Mouse (Mus musculus): Measurements from ENCODE around the gene Rps19bp1. TPM values are rescaled to one million over a fixed set of nuclear protein-coding genes. Genes with fewer than 3 reads are reported as not detected.

Rps19bp1 gene
- total RNA-seq, 2 experiments from 2014 or later: 3.8 to 13.8 TPM

DNA sequence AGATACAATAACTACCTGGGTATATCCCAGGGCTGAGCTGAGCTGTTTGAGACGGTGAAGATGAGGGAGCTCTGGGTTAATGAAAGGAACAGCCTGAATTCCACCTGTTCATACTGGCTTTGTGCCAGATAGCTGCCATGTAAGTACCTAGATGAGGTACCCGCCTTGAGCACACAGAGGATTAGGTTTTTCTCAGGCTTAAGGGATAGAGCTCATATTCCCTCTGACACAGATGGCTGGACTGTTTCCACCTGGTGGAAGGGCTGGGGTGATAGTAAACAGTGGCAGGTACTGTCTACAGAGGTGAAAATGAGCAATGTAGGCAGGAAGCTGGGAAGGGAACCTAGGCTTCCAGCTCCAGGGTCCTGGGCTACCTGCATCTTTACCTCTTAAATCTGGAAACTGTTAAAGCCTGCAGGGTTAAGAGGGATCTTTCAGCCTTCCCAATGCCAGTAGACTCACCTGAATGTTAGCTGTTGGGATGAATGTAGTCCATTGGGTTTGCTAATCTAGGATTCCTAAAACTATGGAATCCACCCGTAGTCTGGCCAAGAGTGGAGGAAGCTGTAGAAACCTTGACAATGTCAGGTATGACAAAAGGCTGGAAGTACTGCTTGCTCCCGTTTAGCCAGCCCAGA is 6.4 kb downstream of the Rps19bp1 start:
- ATAC-seq (replicated peaks; ENCODE audit: low FRiP score, poor library complexity, severe bottlenecking): no peak

DNA sequence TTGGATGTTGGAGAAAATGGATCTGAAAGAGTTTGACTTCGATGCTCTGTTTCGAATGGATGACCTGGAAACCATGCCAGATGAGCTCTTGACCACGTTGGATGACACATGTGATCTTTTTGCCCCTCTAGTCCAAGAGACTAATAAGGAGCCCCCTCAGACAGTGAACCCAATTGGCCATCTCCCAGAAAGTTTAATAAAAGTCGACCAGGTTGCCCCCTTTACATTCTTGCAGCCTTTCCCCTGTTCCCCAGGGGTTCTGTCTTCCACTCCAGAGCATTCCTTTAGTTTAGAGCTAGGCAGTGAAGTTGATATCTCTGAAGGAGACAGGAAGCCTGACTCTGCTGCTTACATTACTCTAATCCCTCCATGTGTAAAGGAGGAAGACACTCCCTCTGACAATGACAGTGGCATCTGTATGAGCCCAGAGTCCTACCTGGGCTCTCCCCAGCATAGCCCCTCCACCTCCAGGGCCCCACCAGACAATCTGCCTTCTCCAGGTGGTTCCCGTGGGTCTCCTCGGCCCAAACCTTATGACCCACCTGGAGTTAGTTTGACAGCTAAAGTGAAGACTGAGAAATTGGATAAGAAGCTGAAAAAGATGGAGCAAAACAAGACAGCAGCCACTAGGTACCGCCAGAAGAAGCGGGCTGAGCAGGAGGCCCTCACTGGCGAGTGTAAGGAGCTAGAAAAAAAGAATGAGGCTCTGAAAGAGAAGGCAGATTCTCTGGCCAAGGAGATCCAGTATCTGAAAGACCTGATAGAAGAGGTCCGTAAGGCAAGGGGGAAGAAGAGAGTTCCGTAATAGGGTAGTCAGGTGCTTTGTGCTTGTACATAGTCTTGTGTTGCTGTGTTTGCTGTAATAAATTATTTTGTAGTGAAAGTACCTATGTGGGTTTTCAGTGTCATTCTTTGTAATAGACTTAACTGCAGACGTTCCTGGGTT is 7.2 kb downstream of the Rps19bp1 start:
- no peak for ATAC-seq (replicated peaks; ENCODE audit: low FRiP score, poor library complexity, severe bottlenecking)

DNA sequence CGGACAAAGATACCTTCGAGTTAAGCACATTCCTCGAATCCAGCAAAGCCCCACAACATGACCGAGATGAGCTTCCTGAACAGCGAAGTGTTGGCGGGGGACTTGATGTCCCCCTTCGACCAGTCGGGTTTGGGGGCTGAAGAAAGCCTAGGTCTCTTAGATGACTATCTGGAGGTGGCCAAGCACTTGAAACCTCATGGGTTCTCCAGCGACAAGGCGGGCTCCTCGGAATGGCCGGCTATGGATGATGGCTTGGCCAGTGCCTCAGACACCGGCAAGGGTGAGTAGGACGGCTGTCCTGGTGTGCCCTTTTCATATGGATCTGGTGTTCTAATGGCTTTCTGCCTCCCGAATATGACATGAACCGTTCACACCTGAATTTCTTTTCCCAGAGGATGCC is 7.9 kb downstream of the Rps19bp1 start:
- ATAC-seq (replicated peaks; ENCODE audit: low FRiP score, poor library complexity, severe bottlenecking): no peak

DNA sequence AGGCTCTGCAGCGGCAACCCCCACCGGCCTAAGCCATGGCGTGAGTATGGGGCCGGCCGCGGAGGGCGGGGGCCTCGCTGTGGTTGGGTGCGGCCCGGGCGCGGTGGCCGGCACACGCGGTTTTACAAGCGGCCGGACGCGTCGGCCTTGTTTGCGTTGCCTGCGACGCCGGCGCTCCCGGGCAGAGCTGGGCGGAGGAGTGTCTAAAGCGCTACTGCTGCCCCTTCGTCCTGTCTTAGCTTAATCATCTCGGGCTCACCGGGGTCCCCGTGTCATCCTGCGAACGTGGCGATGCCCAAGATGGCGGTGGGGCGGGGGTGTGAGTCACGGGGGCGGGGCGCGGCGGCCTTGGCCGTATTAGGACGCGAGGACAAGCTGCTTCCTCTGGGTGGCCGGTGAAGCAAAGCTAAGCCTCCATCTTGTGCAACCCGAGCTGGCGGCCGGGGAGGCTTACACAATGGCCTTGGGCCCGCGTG is 8.4 kb downstream of the Rps19bp1 start:
- ATAC-seq (replicated peaks; ENCODE audit: low FRiP score, poor library complexity, severe bottlenecking): peak; percentile 20

DNA sequence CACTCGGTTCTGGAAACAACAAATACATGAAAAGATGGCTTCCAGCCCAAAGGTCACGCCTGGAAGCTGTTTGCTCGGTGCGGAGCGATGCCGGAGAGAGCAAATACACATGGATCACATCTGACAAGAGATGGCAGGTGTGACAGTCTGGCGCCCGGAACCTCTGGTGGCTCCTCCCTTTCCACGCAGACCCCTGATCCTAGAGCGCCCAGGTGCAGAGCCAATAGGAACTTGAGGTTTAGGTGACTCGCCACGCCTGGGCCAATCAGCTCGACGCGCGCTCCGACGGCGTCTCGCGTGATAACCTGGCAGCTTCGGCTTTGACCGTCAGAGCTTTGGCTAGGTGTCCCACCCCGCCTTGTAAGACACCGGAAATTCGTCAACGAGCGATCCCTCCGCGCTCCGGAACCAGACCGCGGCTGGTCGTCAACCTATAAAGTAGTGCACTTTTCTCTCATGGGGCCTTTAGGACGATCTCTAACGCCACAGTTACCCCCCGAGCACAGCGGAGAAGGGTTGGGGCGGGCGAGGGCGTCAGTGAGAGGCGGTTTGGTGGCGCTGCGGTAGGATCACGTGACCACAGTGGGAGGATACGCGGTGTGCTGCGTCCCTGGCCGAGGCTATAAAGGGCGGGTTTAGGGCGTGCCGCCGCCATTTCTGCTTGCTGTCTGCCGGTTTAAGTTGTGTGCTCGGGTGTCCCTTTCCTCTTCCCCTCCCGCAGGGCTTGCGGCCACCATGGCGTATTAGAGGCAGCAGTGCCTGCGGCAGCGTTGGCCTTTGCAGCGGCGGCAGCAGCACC is 9.1 kb downstream of the Rps19bp1 start, which contains the start of gene Atf4:
Gene Atf4 (plus strand): TSS at position 338 of the 799 bp plus-strand sequence.
- ATAC-seq (replicated peaks; ENCODE audit: low FRiP score, poor library complexity, severe bottlenecking): peak; percentile 78

DNA sequence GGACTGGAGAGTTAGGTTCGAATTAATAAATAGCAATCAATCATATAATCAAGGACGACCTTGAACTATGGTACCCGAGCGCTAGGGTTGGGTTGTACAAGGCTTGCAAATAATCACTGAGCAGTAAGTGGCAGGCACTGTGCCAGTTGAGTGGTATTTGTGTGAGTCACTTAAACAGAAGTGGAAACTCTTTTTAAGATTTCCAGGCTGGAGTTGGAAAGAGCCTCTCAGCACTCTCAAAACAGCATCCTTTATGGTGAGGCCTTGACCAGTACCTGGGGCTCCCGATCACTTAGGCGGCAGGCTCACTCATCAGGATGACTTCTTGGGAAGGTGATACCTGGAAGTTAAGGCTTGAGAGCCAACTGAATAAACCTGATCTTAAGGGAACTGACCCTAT is 9.9 kb downstream of the Rps19bp1 start:
- no peak for ATAC-seq (replicated peaks; ENCODE audit: low FRiP score, poor library complexity, severe bottlenecking)

DNA sequence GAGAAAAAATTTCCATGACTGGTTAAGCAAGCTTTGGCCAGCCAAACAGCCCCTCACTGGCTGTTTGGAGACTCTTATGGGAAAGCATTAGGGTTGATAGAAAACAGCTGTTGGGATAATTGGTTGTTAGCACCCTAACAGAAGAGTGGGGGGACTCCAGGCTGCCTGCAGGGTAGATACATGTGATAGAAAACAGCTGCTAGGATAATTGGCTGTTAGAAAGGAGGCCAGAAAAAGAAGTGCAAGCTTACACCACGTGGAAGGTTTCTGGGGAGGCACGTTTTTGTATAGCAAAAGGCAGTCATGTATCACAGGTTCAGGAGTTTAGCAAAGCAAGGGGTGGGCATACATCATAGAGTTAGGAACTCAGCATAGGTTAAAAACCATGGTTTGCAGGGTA is 10.6 kb downstream of the Rps19bp1 start:
- no peak for ATAC-seq (replicated peaks; ENCODE audit: low FRiP score, poor library complexity, severe bottlenecking)

DNA sequence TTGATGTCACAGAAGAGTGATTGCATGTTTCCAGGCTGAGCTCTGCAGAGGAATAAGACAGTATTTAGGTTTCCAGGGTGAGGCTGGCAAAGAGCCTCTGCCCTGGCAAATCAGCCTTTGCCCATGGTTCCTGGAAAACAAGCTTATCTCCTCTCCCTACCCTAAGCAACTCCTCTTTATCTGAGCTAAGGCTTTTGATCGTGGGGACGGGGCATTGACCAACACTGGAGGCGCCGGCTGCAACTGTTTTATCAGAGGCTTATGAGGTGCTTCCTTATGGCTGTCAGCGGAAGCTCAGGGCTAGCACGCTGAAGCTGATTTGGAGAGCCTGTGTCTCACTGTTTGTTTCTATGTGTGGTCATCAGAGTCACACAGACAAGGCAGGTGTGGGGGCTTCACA is 13.5 kb downstream of the Rps19bp1 start:
- peak; percentile 41 for ATAC-seq (replicated peaks; ENCODE audit: low FRiP score, poor library complexity, severe bottlenecking)

DNA sequence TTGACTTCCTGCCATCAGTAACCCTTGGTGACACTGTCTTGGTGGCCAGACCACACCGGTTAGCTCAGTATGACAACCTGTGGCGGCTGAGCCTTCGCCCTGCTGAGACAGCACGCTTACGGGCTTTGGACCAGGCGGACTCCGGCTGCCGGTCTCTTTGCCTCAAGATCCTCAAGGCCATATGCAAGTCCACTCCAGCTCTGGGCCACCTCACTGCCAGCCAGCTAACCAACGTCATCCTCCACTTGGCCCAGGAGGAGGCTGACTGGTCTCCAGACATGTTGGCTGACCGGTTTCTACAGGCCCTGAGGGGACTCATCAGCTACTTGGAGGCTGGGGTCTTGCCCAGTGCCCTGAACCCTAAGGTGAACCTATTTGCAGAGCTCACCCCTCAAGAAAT is 14.4 kb downstream of the Rps19bp1 start:
- ATAC-seq (replicated peaks; ENCODE audit: low FRiP score, poor library complexity, severe bottlenecking): no peak

DNA sequence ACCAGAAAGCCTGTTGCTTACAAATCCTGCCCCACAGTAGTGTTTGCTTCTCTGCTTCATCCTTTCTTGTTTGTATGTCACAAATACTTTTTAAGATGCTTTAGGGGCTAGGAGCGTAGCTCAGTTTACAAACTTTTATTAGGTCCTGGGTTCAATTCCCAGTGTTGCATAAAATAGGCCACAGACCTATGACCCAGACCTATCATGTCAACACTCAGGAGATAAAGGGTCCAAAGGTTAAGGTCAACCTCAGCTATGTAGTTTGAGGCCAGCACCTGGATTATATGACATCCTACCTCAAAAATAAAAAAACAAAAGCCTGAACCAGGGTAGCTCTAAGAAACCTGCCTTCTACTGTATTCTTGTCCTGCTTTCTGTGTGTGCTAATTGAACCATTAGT is 15.5 kb downstream of the Rps19bp1 start:
- no peak for ATAC-seq (replicated peaks; ENCODE audit: low FRiP score, poor library complexity, severe bottlenecking)

DNA sequence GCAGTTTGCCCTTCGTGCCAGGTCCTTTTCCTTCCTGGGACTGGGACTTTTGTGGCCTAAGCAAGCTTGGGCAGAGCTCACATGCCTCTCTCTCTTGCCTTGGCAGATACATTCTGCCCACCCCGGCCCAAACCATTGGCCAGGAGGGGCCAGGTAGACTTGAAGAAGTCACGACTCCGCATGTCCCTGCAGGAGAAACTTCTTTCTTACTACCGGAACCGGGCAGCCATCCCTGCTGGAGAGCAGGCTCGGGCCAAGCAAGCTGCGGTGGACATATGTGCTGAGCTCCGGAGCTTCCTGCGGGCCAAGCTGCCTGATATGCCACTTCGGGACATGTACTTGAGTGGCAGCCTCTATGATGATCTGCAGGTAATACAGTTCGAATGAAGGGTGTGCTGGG is 16.0 kb downstream of the Rps19bp1 start:
- ATAC-seq (replicated peaks; ENCODE audit: low FRiP score, poor library complexity, severe bottlenecking): no peak

DNA sequence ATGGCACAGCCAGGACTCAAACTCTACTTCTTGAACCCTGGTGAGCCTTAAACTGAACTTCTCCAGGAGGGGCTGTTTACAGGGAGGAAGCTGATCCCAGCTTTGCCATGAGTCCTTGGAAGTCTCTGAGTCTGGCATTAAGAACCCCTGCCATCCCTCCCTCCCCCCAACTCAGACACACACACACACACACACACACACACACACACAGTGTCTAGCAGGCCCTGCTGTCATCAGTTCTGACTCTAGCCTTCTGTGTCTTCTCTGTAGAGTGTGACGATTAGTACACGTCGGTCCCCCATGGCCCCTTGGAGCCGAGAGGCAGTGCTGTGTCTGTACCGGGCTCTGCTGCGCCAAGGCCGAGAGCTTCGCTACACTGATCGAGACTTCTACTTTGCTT is 28.6 kb downstream of the Rps19bp1 start, which contains the start of gene AC140267.1:
Gene AC140267.1 (plus strand): TSS at position 301 of the 400 bp plus-strand sequence.
- no peak for ATAC-seq (replicated peaks; ENCODE audit: low FRiP score, poor library complexity, severe bottlenecking)

DNA sequence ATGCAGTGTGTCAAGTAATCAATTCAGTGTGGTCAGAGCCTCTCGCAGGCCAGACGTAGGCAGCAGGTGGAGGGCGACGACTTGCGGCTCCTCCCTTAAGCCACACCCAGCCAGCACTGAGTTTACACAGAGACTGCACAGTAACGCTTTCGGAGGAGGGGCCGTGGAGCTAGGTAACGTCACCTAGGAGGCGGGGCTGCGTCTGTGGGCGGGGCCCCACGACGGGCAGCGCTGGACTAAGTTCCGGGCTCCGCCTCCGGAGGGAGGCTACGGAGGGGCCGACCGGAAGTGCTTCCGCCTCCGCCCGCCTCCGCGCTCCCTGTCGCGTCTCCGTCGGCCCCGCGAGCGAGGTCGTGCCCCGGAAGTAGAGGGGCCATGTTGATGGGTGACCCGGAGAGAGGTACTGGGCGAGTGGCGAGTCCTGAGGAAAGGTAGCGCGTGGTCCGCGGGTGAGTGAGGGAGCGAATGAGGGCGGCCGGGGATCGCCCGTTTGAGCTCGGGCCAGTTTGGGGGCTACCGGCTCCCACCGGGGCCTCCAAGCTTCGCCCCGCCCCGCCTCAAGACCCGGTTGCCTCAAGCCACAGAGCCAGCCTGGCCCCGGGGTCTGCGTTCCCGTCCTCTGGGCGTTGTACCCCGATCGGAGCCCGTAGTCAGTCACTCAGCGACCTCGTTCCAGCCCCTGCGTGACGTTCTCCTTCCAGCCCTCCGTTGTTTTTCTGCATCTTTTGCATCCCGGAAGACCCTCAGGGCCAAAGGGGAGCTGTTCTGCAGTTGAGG is 30.2 kb downstream of the Rps19bp1 start, which contains the start of gene Mief1:
Gene Mief1 (plus strand): TSS at position 286 of the 777 bp plus-strand sequence.
- ATAC-seq (replicated peaks; ENCODE audit: low FRiP score, poor library complexity, severe bottlenecking): peak; percentile 97

DNA sequence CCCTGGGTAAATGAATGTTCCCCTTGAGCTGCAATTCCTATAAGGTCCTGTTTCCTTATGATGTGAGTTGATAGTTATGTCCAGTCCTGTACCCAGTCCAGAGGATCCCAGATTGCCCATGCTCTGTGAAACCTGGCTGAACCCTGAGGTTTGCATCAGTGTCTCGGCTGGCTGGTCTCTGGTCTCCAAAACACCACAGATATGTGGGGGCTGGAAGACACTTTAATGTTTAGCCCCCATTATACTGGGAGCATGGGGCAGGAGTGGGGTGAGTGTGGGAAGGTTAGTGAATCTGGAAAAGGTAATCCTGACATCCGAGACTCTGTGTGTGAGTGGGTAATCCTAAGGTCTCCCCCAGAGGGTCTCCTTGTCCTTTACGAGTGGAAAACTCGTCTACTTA is 31.1 kb downstream of the Rps19bp1 start:
- ATAC-seq (replicated peaks; ENCODE audit: low FRiP score, poor library complexity, severe bottlenecking): no peak

DNA sequence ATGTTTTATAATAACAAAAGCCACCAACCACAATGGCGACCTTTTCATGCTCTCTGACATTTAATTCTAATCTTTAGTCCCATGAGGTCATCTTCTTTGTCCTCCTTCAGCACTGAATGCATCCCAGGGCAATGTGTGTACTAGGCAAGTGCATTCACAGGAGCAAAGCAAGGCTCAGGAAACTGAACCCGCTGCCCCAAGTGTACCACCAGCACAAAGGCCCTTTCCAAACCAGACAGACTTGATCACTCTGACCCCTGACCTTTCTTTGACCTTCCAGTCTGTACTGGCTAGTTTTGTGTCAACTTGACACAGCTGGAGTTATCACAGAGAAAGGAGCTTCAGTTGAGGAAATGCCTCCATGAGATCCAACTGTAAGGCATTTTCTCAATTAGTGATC is 31.8 kb downstream of the Rps19bp1 start:
- ATAC-seq (replicated peaks; ENCODE audit: low FRiP score, poor library complexity, severe bottlenecking): no peak

DNA sequence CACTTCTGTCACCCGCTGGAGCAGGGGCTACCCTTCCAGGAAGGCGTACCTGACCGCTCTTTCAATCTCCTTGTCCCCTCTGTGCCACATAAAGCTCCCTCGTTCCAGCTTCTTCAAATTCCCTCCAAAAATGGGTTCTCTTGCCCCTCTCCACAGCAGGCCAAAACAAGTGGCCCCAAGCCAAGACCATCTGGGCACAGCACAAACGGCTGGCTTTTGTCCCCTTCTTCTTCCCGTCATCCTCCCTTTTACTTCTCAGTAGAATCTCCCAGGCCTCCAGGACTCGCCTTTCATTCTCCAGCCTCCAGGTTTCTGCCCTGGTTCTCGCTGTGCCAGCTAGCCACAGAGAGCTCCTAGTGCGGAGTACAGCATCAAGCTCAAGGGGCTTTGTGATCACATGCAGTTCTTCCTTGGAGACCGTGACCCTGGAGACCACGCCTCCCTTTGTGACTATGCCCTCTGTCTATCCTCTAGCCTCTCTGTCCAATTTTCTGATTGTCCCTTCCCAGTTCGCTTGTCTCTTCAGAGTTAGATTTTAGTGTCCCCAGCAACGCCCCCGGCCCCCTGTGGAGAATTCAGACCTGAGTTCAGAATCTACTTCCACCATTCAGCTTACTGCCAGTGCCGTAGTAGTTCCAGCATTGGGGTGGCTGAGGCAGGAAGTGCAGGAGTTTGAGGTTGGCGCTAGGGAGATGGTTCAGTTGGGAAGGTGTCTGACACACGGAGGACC is 35.9 kb downstream of the Rps19bp1 start:
- ATAC-seq (replicated peaks; ENCODE audit: low FRiP score, poor library complexity, severe bottlenecking): no peak

DNA sequence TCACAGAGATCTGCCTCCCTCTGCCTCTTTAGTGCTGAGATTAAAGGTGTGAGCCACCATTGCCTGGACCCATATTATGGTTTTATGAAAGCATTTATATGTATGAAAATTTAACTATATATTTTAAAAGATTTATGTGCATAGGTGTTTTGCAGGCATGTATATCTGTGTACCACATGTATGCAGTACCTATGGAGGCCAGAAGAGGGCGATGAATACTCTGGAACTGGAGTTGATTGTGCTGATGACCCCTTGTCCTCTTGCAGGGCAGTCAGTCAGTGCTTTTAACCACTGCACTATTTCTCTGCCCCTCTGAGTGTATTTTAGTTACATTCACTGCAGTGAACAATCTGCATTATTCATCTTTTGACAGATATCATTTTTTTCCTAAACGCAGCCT is 38.3 kb downstream of the Rps19bp1 start:
- peak; percentile 81 for ATAC-seq (replicated peaks; ENCODE audit: low FRiP score, poor library complexity, severe bottlenecking)

DNA sequence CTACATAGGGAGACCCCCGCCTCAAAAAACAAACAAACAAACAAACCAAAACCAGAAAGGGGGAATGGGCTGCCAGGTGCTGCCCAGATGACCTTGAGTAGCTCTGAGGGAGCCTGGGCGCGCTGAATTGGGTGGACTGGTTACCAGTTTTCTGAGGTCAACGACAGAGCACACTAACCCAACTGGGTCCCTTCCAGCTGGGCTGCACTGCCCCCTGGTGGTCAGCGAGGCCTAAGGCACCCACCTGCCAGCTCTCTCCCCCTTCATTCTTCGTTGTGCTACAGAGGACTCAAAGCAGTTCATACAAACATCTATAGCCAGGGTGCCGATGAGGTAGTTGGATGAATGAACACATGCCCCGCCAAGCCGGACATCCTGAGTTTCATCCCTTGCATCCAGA is 38.9 kb downstream of the Rps19bp1 start:
- ATAC-seq (replicated peaks; ENCODE audit: low FRiP score, poor library complexity, severe bottlenecking): peak; percentile 88

DNA sequence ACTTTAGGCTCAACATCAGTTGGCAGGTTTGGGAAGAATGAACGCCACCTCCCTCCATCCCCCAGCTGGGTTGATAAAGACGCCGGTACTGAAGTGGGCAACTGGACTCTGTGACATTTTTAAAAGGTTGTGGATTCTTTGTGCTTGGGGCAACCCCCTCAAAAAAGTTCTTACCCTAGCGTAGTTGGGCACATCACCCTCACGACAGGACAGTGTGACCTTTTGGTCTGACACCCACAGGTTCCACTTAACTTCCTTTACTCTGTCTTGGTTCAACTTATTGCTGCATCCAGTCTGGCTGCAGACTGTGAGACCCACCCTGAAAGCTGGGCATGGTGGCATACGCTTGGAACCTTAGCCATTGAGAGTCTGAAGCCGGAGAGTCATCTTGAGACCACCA is 40.4 kb downstream of the Rps19bp1 start:
- no peak for ATAC-seq (replicated peaks; ENCODE audit: low FRiP score, poor library complexity, severe bottlenecking)

Measured in erythroid progenitor cell, adult 5-6 weeks (primary cell).